Comparison of ENCODE assay signal across 19 mouse cellular contexts in the genomic region with DNA sequence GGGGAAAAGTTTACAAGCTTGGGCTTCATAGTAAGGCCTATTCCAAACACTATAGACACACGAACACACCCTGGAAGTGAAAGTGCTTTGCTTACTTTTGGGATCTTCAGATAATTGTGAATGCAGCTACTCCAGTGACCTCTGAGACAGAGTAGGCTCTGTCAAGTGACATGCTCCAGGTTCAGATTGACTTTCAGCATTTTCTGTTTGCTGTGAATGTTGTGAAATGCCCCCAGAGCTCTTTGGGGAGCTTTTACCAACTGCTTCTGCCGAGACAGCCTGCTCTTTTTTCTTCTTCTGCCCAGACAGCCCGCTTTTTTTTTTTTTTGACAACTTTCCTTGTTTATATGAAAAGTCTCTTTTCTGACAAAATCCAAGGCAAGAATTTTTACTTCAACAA. TPM values are rescaled to one million over a fixed set of nuclear protein-coding genes. Genes with fewer than 3 reads are reported as not detected.
A peak's percentile ranks its signal among the peaks of the same experiment; 100 is the strongest.
DNase-seq lines count a peak whose midpoint lies in the region; ATAC-seq and TF ChIP-seq lines count a peak whose summit lies in the region.
"Had no signal": no experiment of that assay in that cellular context is flagged by ENCODE, and none has a peak within 500 bp of the region (broad histone marks: within the 10 kb centered on the region; RNA-seq: fewer than 3 reads in every experiment).

No protein-coding gene starts in this region.

- no peak for DNase-seq in heart, adult 2 months
- DNase-seq in heart, adult 9 months (ENCODE audit: low spot score in 2 of 2), result no peak
- no peak for DNase-seq in layer of hippocampus, adult 2 months (ENCODE audit: low spot score in 2 of 2)
- no peak for DNase-seq in layer of hippocampus, adult 9-11 months
- peak; percentile 15 for DNase-seq in CH12.LX (ENCODE audit: extremely low read depth)
- DNase-seq in gastrocnemius, postnatal 14 days, result no peak
- DNase-seq in right cerebral cortex, postnatal 36 days (ENCODE audit: low spot score in 2 of 2), result no peak
- DNase-seq: adrenal gland, postnatal 14 days; cerebellum, adult 2 months had no signal

- no peak overlapping the region for H3K4me3 ChIP-seq in heart, adult 2 months
- no peak overlapping the region for H3K4me3 ChIP-seq in layer of hippocampus, adult 2 months
- H3K4me3 ChIP-seq in CH12.LX (replicated peaks in 1 of 3; ENCODE audit: low read depth in 2 of 3, low read length in 2 of 3, poor library complexity in 1 of 3), result no peak overlapping the region
- no peak overlapping the region for H3K4me3 ChIP-seq in liver, embryonic 15.5 days (replicated peaks)
- H3K4me3 ChIP-seq: erythroblast, embryonic 14.5 days; kidney, embryonic 15.5 days; limb, embryonic 12.5 days; megakaryocyte, embryonic 14.5 days; midbrain, embryonic 15.5 days had no signal

- H3K27me3 ChIP-seq in heart, adult 2 months (ENCODE audit: control insufficient read depth, insufficient read depth, low read length), result no peaks in the 10 kb centered on the region
- no peaks in the 10 kb centered on the region for H3K27me3 ChIP-seq in CH12.LX (replicated peaks)
- H3K27me3 ChIP-seq in liver, embryonic 15.5 days, result no peaks in the 10 kb centered on the region
- H3K27me3 ChIP-seq: kidney, embryonic 15.5 days; limb, embryonic 12.5 days; megakaryocyte, embryonic 14.5 days; midbrain, embryonic 15.5 days had no signal

- TF ChIP-seq RAD21 in CH12.LX (IDR thresholded peaks at IDR 0.05; ENCODE audit: low read depth, low read length), result no peak

- H3K36me3 ChIP-seq in heart, adult 2 months (ENCODE audit: control insufficient read depth, insufficient read depth, low read length), result peaks cover 4% of the 10 kb centered on the region
- H3K36me3 ChIP-seq in CH12.LX (replicated peaks in 1 of 2; ENCODE audit: control insufficient read depth in 1 of 2, insufficient read depth in 1 of 2, low read length in 1 of 2), result peaks cover 49 to 62% of the 10 kb centered on the region in 2 experiments
- peaks cover 39% of the 10 kb centered on the region for H3K36me3 ChIP-seq in liver, embryonic 15.5 days (replicated peaks)

- H3K9me3 ChIP-seq in CH12.LX (replicated peaks; ENCODE audit: low read length), result no peaks in the 10 kb centered on the region
- H3K9me3 ChIP-seq in liver, embryonic 15.5 days (replicated peaks), result no peaks in the 10 kb centered on the region
- H3K9me3 ChIP-seq: kidney, embryonic 15.5 days; limb, embryonic 12.5 days; megakaryocyte, embryonic 14.5 days; midbrain, embryonic 15.5 days had no signal

- TF ChIP-seq POLR2A in heart, adult 2 months (IDR thresholded peaks at IDR 0.05; ENCODE audit: insufficient read depth, low read depth, low read length), result no peak
- TF ChIP-seq POLR2A in CH12.LX (IDR thresholded peaks at IDR 0.05; ENCODE audit: low read depth, low read length), result no peak

- in situ Hi-C loops in CH12.LX (cut with MboI; ENCODE audit: low pct_ligation_motif_present, low pct_unique_long_range_greater_than_20kb, low sequenced_read_pairs), result no loop called here

- peaks cover 3% of the 10 kb centered on the region; the same call in 1 of the 2 replicates for H3K4me1 ChIP-seq in heart, adult 2 months (ENCODE audit: control insufficient read depth, insufficient read depth, low read length)
- peaks cover 3 to 80% of the 10 kb centered on the region in 2 experiments for H3K4me1 ChIP-seq in CH12.LX (ENCODE audit: control insufficient read depth in 1 of 2, insufficient read depth in 2 of 2)
- H3K4me1 ChIP-seq in liver, embryonic 15.5 days (replicated peaks), result peaks cover 17% of the 10 kb centered on the region
- H3K4me1 ChIP-seq: kidney, embryonic 15.5 days; midbrain, embryonic 15.5 days had no signal

- dilution Hi-C loops in CH12.LX (cut with MboI; ENCODE audit: extremely low pct_ligation_motif_present, extremely low pct_unique_long_range_greater_than_20kb, low sequenced_read_pairs), result no loop called here

- H3K27ac ChIP-seq in heart, adult 2 months, result peak overlapping the region; percentile 33; the same call in 1 of the 2 replicates
- H3K27ac ChIP-seq in layer of hippocampus, adult 2 months, result peak overlapping the region; percentile 72
- H3K27ac ChIP-seq in CH12.LX (ENCODE audit: insufficient read depth, low read depth), result no peak overlapping the region
- peak overlapping the region; percentile 34; the same call in 1 of the 2 replicates for H3K27ac ChIP-seq in liver, embryonic 15.5 days (replicated peaks)
- H3K27ac ChIP-seq: hindbrain, embryonic 14.5 days; kidney, embryonic 15.5 days; limb, embryonic 12.5 days; midbrain, embryonic 15.5 days had no signal

- TF ChIP-seq CTCF in heart, adult 2 months (IDR thresholded peaks at IDR 0.05), result no peak
- TF ChIP-seq CTCF in layer of hippocampus, adult 2 months (conservative IDR thresholded peaks at IDR 0.05), result no peak
- no peak for TF ChIP-seq CTCF in CH12.LX (conservative IDR thresholded peaks at IDR 0.05 in 1 of 2, IDR thresholded peaks at IDR 0.05 in 1 of 2; ENCODE audit: low read depth in 2 of 2, low read length in 2 of 2)

- H3K9ac ChIP-seq in heart, adult 2 months (ENCODE audit: low read depth, low read length), result no peak overlapping the region
- no peak overlapping the region for H3K9ac ChIP-seq in CH12.LX (ENCODE audit: insufficient read depth, low read depth)
- no peak overlapping the region for H3K9ac ChIP-seq in liver, embryonic 15.5 days
- H3K9ac ChIP-seq: hindbrain, embryonic 14.5 days; kidney, embryonic 15.5 days; limb, embryonic 12.5 days; midbrain, embryonic 15.5 days had no signal

- H3K79me2 ChIP-seq in heart, adult 2 months (replicated peaks; ENCODE audit: control insufficient read depth, insufficient read depth, low read length), result no peaks in the 10 kb centered on the region
- no peaks in the 10 kb centered on the region for H3K79me2 ChIP-seq in CH12.LX (replicated peaks; ENCODE audit: control insufficient read depth, extremely low read depth, insufficient read depth, poor library complexity, severe bottlenecking)

- ATAC-seq in liver, embryonic 15.5 days (ENCODE audit: insufficient read depth), result 0 out of 2 replicates have a peak, but pooled peaks have one; percentile 37
- ATAC-seq: forebrain, embryonic 16.5 days; intestine, embryonic 16.5 days; midbrain, embryonic 15.5 days had no signal

- TF ChIP-seq EP300 in heart, adult 2 months (IDR thresholded peaks at IDR 0.05; ENCODE audit: insufficient read depth, low read depth, low read length), result no peak
- no peak for TF ChIP-seq EP300 in CH12.LX (IDR thresholded peaks at IDR 0.05; ENCODE audit: low read length)

- intact Hi-C loops in heart, adult 2 months (cut with DNase I), result no loop called here
- intact Hi-C loops in gastrocnemius, postnatal 14 days (cut with DNase I; ENCODE audit: low total_unique reads), result no loop called here

- H3K4me2 ChIP-seq in CH12.LX (ENCODE audit: insufficient read depth, low read depth, poor library complexity, severe bottlenecking), result no peak overlapping the region
- H3K4me2 ChIP-seq in liver, embryonic 15.5 days, result no peak overlapping the region
- H3K4me2 ChIP-seq: hindbrain, embryonic 14.5 days; kidney, embryonic 15.5 days; limb, embryonic 12.5 days; midbrain, embryonic 15.5 days had no signal

- WGBS in heart, adult 2 months, result 71% methylated on average over 3 of the region's 3 CpGs
- WGBS in liver, embryonic 15.5 days (ENCODE audit: insufficient replicate concordance), result 50% methylated on average over 3 of the region's 3 CpGs

TF ChIP-seq in CH12.LX, 34 proteins besides CTCF, POLR2A, EP300 and RAD21 (continues in another document):
- no peak for TF ChIP-seq GABPA (IDR thresholded peaks at IDR 0.05; ENCODE audit: insufficient replicate concordance, low read depth, low read length)
- TF ChIP-seq MEF2A (IDR thresholded peaks at IDR 0.05; ENCODE audit: borderline replicate concordance, low read depth, low read length), result no peak

RNA-seq across cellular contexts. Expression of gene Pkd1, which starts 34.9 kb away (rescaled TPM):
- total RNA-seq in heart, adult 2 months (2021), result 10 to 100 TPM; 35.6 to 36.2 TPM
- polyA plus RNA-seq in heart, adult 2 months (2012; rRNA removed), result 48.5 and 59.9 TPM in 2 replicates
- total RNA-seq in layer of hippocampus, adult 2 months (2021), result 10 to 100 TPM; 87.0 to 93.3 TPM
- total RNA-seq in CH12.LX (2012; rRNA removed) (11.1 and 13.4 TPM in 2 replicates), CH12.LX (2014; rRNA removed) (2.7 and 2.8 TPM in 2 replicates)
- 7.5 and 8.3 TPM in 2 replicates for polyA plus RNA-seq in CH12.LX (2012; ENCODE audit: insufficient read length, low read depth)
- polyA plus RNA-seq in liver, embryonic 15.5 days (2015; fragmentation: Nextera tagmentation; extraction: Ambion mirVana), result 2.6 and 3.0 TPM in 2 replicates
- total RNA-seq in gastrocnemius, postnatal 14 days (2021), result 10 to 100 TPM; 32.0 to 36.1 TPM

RNA-seq across cellular contexts. Expression of gene Tsc2, which starts 47.9 kb away (rescaled TPM):
- total RNA-seq in heart, adult 2 months (2021), result 100 to 1,000 TPM; 104 to 110 TPM
- 178 and 194 TPM in 2 replicates for polyA plus RNA-seq in heart, adult 2 months (2012; rRNA removed)
- 100 to 1,000 TPM; 192 to 223 TPM for total RNA-seq in layer of hippocampus, adult 2 months (2021)
- total RNA-seq in CH12.LX (2012; rRNA removed) (35.2 and 35.4 TPM in 2 replicates), CH12.LX (2014; rRNA removed) (7.8 and 9.1 TPM in 2 replicates)
- 54.4 and 69.8 TPM in 2 replicates for polyA plus RNA-seq in CH12.LX (2012; ENCODE audit: insufficient read length, low read depth)
- 18.8 and 21.4 TPM in 2 replicates for polyA plus RNA-seq in liver, embryonic 15.5 days (2015; fragmentation: Nextera tagmentation; extraction: Ambion mirVana)
- 10 to 100 TPM; 50.6 to 53.0 TPM for total RNA-seq in gastrocnemius, postnatal 14 days (2021)

RNA-seq across cellular contexts. Expression of gene Nthl1, which starts 48.0 kb away (rescaled TPM):
- 1 to 10 TPM; 2.9 to 3.4 TPM for total RNA-seq in heart, adult 2 months (2021)
- 4.4 and 7.0 TPM in 2 replicates for polyA plus RNA-seq in heart, adult 2 months (2012; rRNA removed)
- total RNA-seq in layer of hippocampus, adult 2 months (2021), result 1 to 10 TPM; 6.2 to 6.8 TPM
- total RNA-seq in CH12.LX (2012; rRNA removed) (21.9 and 24.0 TPM in 2 replicates), CH12.LX (2014; rRNA removed) (20.1 TPM in 2 replicates)
- 20.4 and 25.7 TPM in 2 replicates for polyA plus RNA-seq in CH12.LX (2012; ENCODE audit: insufficient read length, low read depth)
- polyA plus RNA-seq in liver, embryonic 15.5 days (2015; fragmentation: Nextera tagmentation; extraction: Ambion mirVana), result 5.8 and 6.4 TPM in 2 replicates
- 1 to 10 TPM; 2.2 to 3.6 TPM for total RNA-seq in gastrocnemius, postnatal 14 days (2021)

RNA-seq across cellular contexts. Expression of gene Rab26, which starts 50.5 kb away (rescaled TPM):
- under 1 TPM in 1 of 2 experiments, not detected in 1; 0.39 TPM for total RNA-seq in heart, adult 2 months (2021)
- polyA plus RNA-seq in heart, adult 2 months (2012; rRNA removed), result 0.10 and 0.12 TPM in 2 replicates
- 10 to 100 TPM; 78.2 to 82.2 TPM for total RNA-seq in layer of hippocampus, adult 2 months (2021)
- total RNA-seq in CH12.LX (2012; rRNA removed) (1.3 and 2.2 TPM in 2 replicates), CH12.LX (2014; rRNA removed) (0.36 TPM in 1 of 2 replicates, not detected in the other)
- 0.40 and 0.74 TPM in 2 replicates for polyA plus RNA-seq in CH12.LX (2012; ENCODE audit: insufficient read length, low read depth)
- 0.64 and 0.74 TPM in 2 replicates for polyA plus RNA-seq in liver, embryonic 15.5 days (2015; fragmentation: Nextera tagmentation; extraction: Ambion mirVana)
- total RNA-seq in gastrocnemius, postnatal 14 days (2021), result under 1 TPM; 0.21 to 0.27 TPM
- total RNA-seq: neutrophil, adult 5-6 weeks had no signal

RNA-seq across cellular contexts. Expression of gene Traf7, which starts 56.8 kb away (rescaled TPM):
- 10 to 100 TPM; 41.9 to 46.5 TPM for total RNA-seq in heart, adult 2 months (2021)
- 93.4 and 109 TPM in 2 replicates for polyA plus RNA-seq in heart, adult 2 months (2012; rRNA removed)
- 10 to 100 TPM; 87.9 to 95.5 TPM for total RNA-seq in layer of hippocampus, adult 2 months (2021)
- total RNA-seq in CH12.LX (2012; rRNA removed) (122 and 127 TPM in 2 replicates), CH12.LX (2014; rRNA removed) (109 and 114 TPM in 2 replicates)
- 167 and 176 TPM in 2 replicates for polyA plus RNA-seq in CH12.LX (2012; ENCODE audit: insufficient read length, low read depth)
- polyA plus RNA-seq in liver, embryonic 15.5 days (2015; fragmentation: Nextera tagmentation; extraction: Ambion mirVana), result 32.9 and 35.2 TPM in 2 replicates
- 10 to 100 TPM; 31.9 to 33.4 TPM for total RNA-seq in gastrocnemius, postnatal 14 days (2021)
